Mouse (Mus musculus) left cerebral cortex, adult 2 months (tissue): Measurements from ENCODE around the gene Acad10. TPM values are rescaled to one million over a fixed set of nuclear protein-coding genes. Genes with fewer than 3 reads are reported as not detected.
"Not testable (repeated sequence)": the region's sequence is repeated elsewhere in the genome, so short reads cannot be mapped to it uniquely, and the experiment has no call there.

Experiments used
- DNase-seq, 2 experiments: peaks; one replicate each; pipeline ENCODE4 v3.0.0; 2021 to 2022; ENCODE audit warnings: low spot score in 2 of 2, mixed read lengths in 1 of 2; ENCODE audit errors: extremely low spot score in 1 of 2
- H3K27ac ChIP-seq: fragments of 200-600 bp; 2 replicates; pipeline ENCODE4 v1.8.1; 2022
- H3K4me3 ChIP-seq: fragments of 200-600 bp; 2 replicates; pipeline ENCODE4 v1.8.1; 2022
- CTCF ChIP-seq: fragments of 200-600 bp; IDR thresholded peaks from 2 replicates; pipeline ENCODE4 v1.8.1; 2022; ENCODE audit warnings: antibody characterized with exemption, mild to moderate bottlenecking, moderate library complexity
- intact Hi-C: fragments of 180-260 bp; cut with DNase I; formaldehyde crosslinking; loops from one replicate; pipeline ENCODE4 v1.15.1; 2025
- total RNA-seq, 2 experiments: library from RNA; stranded (reverse); gene quantifications; 2 replicates each; pipeline ENCODE4 v1.2.3; 2021

The Acad10 gene
- total RNA-seq, 2 experiments from 2014 or later = 5.0 to 5.3 TPM

DNA sequence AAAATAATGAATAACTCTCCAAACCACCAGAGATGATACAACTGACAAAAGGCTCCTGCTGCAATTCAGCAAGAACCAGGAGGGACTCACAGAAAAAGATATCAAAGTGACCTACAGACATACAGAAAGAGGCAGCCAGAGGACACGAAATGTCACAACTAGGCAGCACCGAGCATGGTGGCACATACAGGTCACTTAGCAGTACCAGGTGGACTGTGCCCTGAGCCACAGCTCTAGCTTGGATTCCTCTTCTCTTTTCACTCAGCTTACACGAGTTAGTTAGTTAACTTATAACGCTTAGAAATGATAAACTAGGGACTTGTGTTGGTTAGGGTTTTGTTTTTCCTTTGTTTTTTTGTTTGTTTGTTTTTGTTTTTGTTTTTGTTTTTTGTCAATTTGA lies 5.8 kb downstream of the Acad10 start:
- TF ChIP-seq CTCF = no peak
- Histone ChIP-seq H3K27ac (no peak overlapping the region), H3K4me3 (no peak overlapping the region)
- intact Hi-C loops = no loop called here
- DNase-seq = no peak

DNA sequence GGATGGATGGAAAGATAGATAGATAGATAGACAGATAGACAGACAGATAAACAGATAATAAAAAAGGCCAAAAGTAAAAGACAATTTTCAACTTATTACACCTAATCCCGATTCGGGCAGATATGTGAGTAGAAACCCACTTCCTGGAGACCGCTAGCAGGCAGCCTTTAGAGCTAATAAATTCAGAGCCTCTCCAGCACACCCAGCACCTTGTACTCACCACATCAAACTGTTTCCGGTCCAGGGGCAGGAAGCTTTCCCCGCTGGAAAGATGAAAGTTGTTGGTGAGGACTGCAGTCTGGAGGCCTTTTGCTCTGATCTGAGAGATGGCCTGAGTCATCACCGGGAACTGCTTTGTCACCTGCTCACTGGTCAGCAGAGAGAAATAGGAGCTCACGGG lies 11.2 kb downstream of the Acad10 start:
- no peak for DNase-seq
- TF ChIP-seq CTCF = no peak
- Histone ChIP-seq H3K27ac (no peak overlapping the region), H3K4me3 (no peak overlapping the region)
- intact Hi-C loops = no loop called here

DNA sequence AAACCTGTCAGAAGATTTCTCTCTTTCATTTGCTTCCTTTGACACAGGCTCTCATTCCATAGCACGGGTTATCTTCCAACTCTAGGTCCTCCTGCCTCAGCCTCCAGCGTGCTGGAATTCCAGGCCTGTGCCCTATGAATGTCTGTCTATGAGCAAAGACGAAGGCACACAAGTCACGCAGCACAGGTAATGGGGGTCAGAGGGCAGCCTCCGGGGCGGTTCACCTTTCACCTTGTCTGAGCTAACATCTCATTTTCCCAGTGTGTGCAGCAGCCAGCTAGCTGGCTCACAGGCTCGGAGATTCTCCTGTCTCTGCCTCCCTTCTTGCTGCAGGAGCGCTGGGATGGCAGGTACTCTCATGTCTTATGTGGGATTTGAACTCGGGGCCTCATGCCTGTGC lies 20.7 kb downstream of the Acad10 start:
- intact Hi-C loops = no loop called here
- no peak overlapping the region for H3K4me3 ChIP-seq
- DNase-seq = no peak
- H3K27ac ChIP-seq = no peak overlapping the region
- no peak for TF ChIP-seq CTCF

DNA sequence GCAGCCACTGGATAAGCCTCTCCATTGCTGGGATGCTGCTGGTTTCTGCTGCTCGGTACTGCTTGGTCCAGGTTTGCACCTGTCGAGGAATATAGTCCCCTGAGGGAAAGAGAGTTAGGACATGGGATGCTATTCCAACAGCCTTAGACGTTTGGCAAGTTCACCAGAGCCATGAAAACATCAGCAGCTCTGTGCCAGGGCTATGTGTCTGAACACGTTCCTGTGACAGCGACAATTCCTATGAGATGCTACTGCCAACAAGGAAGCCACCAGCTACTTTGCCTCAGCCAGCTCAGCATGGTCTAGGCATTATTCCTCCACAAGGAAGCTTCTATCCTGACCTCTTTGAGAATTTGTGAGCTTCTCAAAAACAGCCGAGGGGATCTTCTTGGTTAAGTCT lies 23.0 kb downstream of the Acad10 start:
- intact Hi-C loops = no loop called here
- DNase-seq = no peak
- TF ChIP-seq CTCF = no peak
- Histone ChIP-seq H3K27ac (no peak overlapping the region), H3K4me3 (no peak overlapping the region)

DNA sequence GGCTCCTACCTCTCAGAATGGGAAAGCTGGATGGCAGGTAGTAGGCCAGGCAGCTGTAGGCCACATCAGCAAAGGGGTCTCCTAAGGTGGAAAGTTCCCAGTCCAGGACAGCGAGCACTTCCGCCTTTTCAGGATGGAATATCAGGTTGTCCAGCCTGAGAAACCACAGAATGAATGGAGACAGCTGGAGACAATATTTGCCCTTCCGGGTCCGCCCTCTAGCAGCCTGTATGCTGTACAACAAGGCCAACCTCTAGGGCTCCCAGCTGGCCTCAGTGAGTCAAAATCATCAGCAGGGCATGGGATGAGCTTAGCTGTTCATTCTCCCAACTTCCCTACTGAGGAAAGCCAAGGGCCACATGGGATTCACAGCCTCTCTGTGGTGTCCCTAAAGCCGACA lies 25.6 kb downstream of the Acad10 start:
- intact Hi-C loops = no loop called here
- Histone ChIP-seq H3K27ac (no peak overlapping the region), H3K4me3 (no peak overlapping the region)
- TF ChIP-seq CTCF = no peak
- no peak for DNase-seq

DNA sequence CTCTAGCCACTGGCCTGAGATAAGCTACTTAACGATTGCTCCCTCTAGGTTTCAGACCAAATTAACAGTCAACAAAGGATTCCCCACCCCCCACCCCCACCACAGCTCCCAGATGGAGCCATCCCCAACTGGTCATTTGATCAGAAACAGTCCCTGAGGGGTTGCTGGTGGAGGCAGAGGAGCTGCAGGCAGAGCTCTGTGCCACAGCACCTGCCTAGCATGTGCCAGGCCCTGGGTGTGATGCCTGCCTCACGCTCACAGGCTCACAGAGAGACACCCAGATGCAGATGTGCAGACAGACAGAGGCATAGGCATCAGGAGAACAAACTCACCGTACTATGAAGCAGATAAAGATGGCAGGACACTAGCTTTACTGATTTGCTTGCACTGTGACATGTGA lies 27.5 kb downstream of the Acad10 start:
- no peak for TF ChIP-seq CTCF
- no peak overlapping the region for H3K27ac ChIP-seq
- DNase-seq = no peak
- no peak overlapping the region for H3K4me3 ChIP-seq
- intact Hi-C loops = no loop called here

DNA sequence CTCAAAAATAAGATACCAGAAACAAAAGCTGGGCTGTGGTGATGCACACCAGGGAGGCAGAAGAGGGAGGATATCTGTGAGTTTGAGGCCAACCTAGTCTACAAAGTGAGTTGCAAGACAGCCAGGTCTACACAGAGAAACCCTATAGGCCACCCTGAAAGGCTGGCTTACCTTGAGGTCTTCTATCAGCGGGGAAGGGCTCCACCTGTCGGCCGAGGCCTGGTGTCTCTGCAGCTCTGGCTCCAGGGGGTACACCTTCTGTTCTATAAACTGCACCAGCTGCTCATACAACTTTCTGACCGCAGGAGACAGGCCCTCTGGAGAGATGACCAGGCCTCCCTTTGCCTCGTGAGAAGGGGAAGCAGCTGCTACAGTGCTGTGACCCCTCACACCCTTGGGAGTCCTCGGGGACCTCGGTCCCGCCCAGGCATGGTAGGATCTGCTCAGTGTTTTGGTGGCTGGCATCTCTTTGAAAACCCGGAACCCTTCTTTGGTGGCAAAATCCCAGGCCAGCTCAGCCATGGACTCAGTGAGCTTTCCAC lies 29.1 kb downstream of the Acad10 start:
- DNase-seq, H3K4me3 ChIP-seq, H3K27ac ChIP-seq, intact Hi-C loops: not testable (repeated sequence)
- TF ChIP-seq CTCF = peak; percentile 6

DNA sequence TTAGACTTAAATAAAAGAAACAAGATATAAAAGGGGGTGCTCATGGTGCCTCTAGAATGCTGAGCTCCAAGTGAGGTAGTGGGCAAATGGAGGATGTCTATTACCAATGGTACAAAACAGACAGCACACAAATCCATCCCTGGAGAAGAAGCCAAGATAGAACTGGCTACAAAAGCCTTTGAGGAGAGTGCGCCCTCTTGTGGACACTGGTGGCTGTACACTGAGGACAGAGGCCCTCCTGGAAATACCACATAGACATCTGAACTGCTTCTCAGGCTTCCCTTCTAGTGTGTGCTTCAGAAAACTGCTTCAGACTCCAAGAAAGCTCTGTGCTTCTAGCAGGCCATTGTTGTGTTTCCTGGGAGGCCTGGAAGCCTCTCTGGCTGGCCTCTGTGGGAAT lies 32.4 kb downstream of the Acad10 start:
- intact Hi-C loops = no loop called here
- Histone ChIP-seq H3K4me3 (no peak overlapping the region), H3K27ac (no peak overlapping the region)
- TF ChIP-seq CTCF = peak; percentile 90
- peak; percentile 50 to 74 for DNase-seq

DNA sequence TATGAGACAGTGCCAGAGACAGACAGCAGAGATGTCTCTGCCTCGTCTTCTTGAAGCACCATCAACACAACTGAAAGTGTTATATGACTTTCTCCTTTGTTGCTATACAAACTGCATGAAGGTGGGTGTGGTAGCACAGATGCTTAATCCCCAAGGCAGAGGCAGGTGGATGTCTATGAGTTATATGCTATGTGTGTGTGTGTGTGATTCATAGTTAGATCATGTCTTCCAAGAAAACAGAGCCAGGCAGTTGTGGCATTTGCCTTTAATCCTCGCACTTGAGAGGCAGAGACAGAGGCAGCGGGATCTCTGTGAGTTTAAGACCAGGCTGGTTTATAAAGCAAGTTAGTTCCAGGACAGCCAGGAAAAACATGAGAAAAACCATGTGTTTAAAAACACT lies 37.1 kb downstream of the Acad10 start:
- intact Hi-C loops = no loop called here

DNA sequence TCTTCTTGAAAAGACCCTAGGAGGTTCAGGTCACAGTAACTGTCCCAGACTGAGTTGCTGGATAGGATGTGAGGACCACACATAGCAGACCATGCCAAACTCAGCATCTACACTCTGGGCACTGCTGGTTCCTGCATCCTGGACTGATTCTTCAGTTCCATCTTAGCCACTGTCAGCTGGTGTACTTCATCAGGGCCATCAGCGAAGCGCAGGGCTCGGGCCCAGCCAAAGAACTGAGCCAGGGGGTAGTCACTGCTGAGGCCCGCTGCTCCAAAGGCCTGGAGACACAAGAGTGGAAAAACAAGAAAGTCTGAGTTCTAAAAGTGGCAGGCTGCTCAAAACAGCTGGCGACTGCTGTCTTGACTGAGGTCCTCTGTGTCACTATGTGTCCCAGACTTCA lies 39.2 kb downstream of the Acad10 start:
- intact Hi-C loops = no loop called here

More for the DNA sequence above, 37.1 kb downstream of the Acad10 start:
- no peak for TF ChIP-seq CTCF
- Histone ChIP-seq H3K4me3 (no peak overlapping the region), H3K27ac (no peak overlapping the region)
- no peak for DNase-seq

DNA sequence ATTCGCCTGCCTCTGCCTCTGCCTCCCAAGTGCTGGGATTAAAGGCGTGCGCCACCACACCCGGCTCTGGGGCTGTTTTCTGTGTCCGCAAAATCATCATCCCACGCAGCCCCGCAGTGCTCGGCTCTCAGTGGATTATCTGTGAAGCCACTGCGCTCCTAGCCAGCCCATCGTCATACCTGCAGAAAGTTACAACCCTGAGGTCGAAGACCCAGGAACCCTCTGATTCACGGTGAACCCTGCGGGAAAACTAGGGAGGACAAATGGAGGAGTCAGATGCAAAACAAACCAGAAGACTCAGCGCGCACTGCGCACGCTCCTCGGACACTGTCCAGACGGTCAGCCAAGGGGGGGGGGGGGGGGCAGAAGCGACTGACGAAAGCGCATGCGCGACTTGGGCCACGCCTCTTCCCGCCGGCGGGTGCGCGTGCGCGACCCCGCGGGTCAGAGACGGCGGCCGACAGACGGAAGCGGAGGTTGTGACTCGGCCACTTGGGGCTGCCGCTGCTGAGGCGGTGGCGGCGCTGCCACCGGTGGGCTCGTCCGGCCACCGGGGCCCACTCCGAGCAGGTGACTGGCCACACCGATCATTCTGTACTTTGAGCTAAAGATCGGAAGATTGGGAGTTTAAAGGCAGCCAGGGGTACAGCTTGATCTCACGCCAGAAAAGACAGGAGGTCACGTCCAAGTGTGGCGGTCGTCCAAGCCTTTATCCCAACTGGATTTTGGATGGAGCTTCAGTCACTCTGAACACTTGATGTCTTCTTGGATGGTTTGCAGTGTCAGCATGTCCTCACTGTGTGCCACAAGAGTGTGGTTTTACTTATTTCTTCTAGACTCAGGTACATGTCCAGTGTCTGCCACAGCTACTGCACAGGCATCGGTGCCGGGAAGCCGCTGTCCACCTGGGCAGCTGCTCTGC lies 41.5 kb downstream of the Acad10 start, which contains the start of gene Acad12:
Gene Acad12 (minus strand): TSS at position 347 of the 922 bp plus-strand sequence.
- Histone ChIP-seq H3K27ac (peak within 1 kb of the TSS; percentile 96), H3K4me3 (peak within 1 kb of the TSS; percentile 66)
- intact Hi-C loops = loop anchor here (1.0 kb wide), 2 partner anchors 41 to 58 kb away; partner anchors contain the start of genes Acad10 and Brap
- DNase-seq = peak; percentile 74 to 77
- TF ChIP-seq CTCF = no peak

More for the DNA sequence above, 39.2 kb downstream of the Acad10 start:
- no peak for TF ChIP-seq CTCF
- no peak overlapping the region for H3K27ac ChIP-seq
- DNase-seq = no peak
- H3K4me3 ChIP-seq = no peak overlapping the region

DNA sequence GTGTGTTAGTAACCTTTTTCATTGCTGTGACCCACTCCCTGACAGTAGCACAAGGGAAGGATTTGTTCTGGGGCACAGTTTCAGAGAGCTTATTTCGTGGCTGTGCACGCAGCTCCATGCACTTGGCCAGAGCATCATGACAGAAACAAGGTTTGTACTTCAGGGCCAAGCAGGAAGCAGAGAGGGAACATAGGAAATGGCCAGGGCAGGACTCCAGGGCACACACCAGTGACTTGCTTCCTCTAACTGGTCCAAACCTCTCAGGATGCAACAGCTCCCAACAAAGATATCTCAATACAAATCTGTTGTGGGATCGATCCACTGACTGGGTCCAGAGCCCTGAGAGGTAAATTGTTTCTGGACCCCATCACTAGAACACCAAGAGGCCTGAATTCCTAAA lies 45.4 kb downstream of the Acad10 start:
- intact Hi-C loops, H3K4me3 ChIP-seq, DNase-seq, H3K27ac ChIP-seq: not testable (repeated sequence)

DNA sequence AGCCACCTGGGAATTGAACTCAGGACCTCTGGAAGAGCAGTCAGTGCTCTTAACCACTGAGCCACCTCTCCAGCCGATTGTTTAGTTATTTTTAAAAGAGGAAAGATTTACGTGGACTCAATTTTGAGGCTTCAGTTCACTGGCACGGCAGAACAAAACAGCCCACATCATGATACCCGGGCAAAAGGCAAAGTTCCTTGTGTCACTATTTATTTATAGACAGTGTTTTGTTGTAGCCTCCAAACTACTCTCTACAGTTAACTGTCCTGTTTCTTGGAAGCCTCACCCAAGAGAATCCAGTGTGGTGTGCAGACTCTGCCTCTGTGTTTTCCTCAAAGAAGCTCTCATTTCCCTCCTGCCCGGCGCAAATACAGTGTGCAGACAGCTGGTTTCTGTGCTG lies 48.3 kb downstream of the Acad10 start:
- DNase-seq = no peak
- no peak for TF ChIP-seq CTCF
- intact Hi-C loops = loop anchor here (1.0 kb wide), 1 partner anchor 44 kb away; no protein-coding TSS in a partner anchor
- no peak overlapping the region for H3K27ac ChIP-seq
- H3K4me3 ChIP-seq = no peak overlapping the region

DNA sequence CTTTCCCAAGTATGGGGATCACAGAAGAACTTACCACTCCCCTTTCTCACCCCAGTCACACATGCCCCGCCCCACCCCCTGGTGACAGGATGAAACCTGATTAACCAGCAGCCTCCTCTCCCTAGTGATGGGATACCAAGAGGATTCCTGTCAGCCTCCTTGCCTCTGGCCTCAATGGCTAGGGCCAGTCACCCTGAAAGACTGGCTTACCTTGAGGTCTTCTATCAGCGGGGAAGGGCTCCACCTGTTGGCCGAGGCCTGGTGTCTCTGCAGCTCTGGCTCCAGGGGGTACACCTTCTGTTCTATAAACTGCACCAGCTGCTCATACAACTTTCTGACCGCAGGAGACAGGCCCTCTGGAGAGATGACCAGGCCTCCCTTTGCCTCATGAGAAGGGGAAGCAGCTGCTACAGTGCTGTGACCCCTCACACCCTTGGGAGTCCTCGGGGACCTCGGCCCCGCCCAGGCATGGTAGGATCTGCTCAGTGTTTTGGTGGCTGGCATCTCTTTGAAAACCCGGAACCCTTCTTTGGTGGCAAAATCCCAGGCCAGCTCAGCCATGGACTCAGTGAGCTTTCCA lies 50.7 kb downstream of the Acad10 start:
- H3K27ac ChIP-seq, intact Hi-C loops, DNase-seq, H3K4me3 ChIP-seq: not testable (repeated sequence)
